Mouse (Mus musculus): Measurements from ENCODE around the gene Olfr577. TPM values are rescaled to one million over a fixed set of nuclear protein-coding genes. Genes with fewer than 3 reads are reported as not detected.

The Olfr577 gene
- polyA plus RNA-seq (2014; fragmentation: Nextera tagmentation; extraction: Ambion mirVana) = not detected in 2 replicates

DNA sequence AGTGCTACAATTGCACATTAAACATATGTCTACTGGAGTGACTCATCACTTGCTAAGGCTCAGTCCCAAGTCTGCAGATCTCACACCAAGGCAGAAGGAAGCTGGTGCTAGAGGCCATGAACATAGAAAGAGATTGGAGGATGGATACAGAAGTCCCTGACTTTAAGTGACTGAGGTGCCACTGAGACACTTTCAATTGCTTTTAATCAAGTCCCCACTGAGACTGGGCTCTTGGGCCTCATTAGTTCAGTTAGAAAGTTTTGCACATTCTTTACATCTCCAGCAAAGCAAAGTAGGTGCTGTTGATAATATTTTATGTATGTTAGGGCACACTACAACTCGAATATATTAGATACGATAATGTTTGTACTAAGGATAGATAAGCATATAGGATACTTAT lies at the start of gene Olfr577:
TSS of gene Olfr577 (minus strand) at position 101 of the 400 bp plus-strand sequence.
- H3K4me3 ChIP-seq (ENCODE audit: low read depth, low read length) = no peak within 1 kb of the TSS
- no peak within 1 kb of the TSS for H3K9ac ChIP-seq (ENCODE audit: low read depth, low read length)
- H3K4me1 ChIP-seq (replicated peaks; ENCODE audit: control insufficient read depth, insufficient read depth, low read length) = no peaks in the 10 kb centered on the region
- no peak for DNase-seq (ENCODE audit: low spot score)
- H3K27me3 ChIP-seq (replicated peaks; ENCODE audit: control insufficient read depth, insufficient read depth, low read length) = no peaks in the 10 kb centered on the region
- H3K9me3 ChIP-seq (ENCODE audit: control insufficient read depth, low read length) = no peaks in the 10 kb centered on the region
- 67% methylated on average over 2 of the region's 2 CpGs for WGBS
- no peaks in the 10 kb centered on the region for H3K36me3 ChIP-seq (ENCODE audit: control insufficient read depth, insufficient read depth, low read length)
- no peak within 1 kb of the TSS for H3K27ac ChIP-seq (ENCODE audit: low read depth, low read length)
- H3K4me2 ChIP-seq = no peak within 1 kb of the TSS
- ATAC-seq (replicated peaks; ENCODE audit: low FRiP score) = no peak

DNA sequence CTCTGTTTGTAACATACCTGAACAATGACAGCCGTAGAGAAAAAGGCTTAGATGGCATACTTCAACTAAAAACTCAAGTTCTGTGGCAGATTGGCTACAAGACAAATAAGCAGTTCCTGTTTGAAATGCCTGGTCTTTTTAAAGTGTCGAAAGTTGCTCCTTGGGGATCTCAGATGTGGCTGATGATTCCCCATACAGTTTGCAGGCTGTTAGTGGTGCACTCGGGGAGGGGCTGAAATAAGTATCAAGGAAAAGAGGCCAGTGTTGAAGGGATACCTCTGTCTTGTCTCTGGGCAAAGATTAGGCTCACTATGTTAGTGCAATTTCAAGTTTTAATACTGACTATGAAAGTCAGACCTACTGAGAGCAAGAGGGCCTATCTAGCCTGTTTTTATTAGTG lies 13.5 kb upstream of the Olfr577 start, which contains the start of gene Olfr578:
TSS of gene Olfr578 (minus strand) at position 101 of the 400 bp plus-strand sequence.
- DNase-seq (ENCODE audit: low spot score) (no peak), ATAC-seq (replicated peaks; ENCODE audit: low FRiP score) (no peak)
- Histone ChIP-seq H3K36me3 (ENCODE audit: control insufficient read depth, insufficient read depth, low read length) (no peaks in the 10 kb centered on the region), H3K9me3 (ENCODE audit: control insufficient read depth, low read length) (no peaks in the 10 kb centered on the region), H3K27me3 (replicated peaks; ENCODE audit: control insufficient read depth, insufficient read depth, low read length) (no peaks in the 10 kb centered on the region), H3K4me2 (no peak within 1 kb of the TSS), H3K4me1 (replicated peaks; ENCODE audit: control insufficient read depth, insufficient read depth, low read length) (no peaks in the 10 kb centered on the region), H3K4me3 (ENCODE audit: low read depth, low read length) (no peak within 1 kb of the TSS), H3K9ac (ENCODE audit: low read depth, low read length) (no peak within 1 kb of the TSS), H3K27ac (ENCODE audit: low read depth, low read length) (no peak within 1 kb of the TSS)
- WGBS = 63% methylated on average over 3 of the region's 3 CpGs

DNA sequence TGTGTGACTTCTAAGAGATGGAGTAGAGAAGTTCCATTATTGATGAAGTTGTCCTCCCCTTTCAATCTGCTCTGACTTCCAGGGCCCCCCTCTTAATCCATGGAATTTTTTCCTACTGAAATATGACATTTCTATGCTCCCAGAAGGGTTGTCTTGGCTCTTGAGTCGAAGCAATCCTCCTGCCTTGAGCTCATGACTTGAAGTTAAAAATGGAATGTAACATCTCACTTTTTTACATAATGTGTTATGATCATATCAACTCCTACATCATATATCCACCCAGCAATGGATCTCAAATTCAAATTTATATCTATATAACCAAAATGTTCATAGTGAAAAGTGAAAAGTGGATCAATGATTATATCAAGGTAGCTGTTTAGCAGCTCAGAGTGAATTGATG lies 1.3 kb downstream of the Olfr577 start:
- DNase-seq (ENCODE audit: low spot score) (no peak), ATAC-seq (replicated peaks; ENCODE audit: low FRiP score) (no peak)
- no peak overlapping the region for H3K27ac ChIP-seq (ENCODE audit: low read depth, low read length)
- H3K9ac ChIP-seq (ENCODE audit: low read depth, low read length) = no peak overlapping the region
- no peak overlapping the region for H3K4me3 ChIP-seq (ENCODE audit: low read depth, low read length)
- no peak overlapping the region for H3K4me2 ChIP-seq
- WGBS = 46% methylated on average over 1 of the region's 1 CpGs
- no peaks in the 10 kb centered on the region for H3K9me3 ChIP-seq (ENCODE audit: control insufficient read depth, low read length)
- H3K27me3 ChIP-seq (replicated peaks; ENCODE audit: control insufficient read depth, insufficient read depth, low read length) = no peaks in the 10 kb centered on the region
- H3K4me1 ChIP-seq (replicated peaks; ENCODE audit: control insufficient read depth, insufficient read depth, low read length) = no peaks in the 10 kb centered on the region
- no peaks in the 10 kb centered on the region for H3K36me3 ChIP-seq (ENCODE audit: control insufficient read depth, insufficient read depth, low read length)

DNA sequence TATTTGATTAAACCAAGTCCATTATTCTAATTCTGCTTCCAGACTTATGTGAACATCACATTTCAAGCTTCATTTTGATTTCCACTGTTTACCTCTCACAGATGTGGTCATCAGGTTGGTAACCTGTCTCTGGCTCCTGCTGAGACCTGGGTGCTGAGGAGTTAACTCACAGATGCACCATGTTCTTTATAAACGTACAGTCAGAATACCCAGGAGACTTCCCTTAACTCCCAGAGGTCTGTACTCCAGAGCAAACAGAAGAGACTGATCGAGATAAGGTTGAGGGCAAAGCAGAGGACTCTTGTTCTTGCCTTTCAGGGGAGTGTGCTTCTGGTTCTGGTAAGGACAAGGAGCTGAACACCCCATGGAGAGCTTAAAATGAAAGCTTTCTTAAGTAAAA lies 13.4 kb downstream of the Olfr577 start, which contains the start of gene Olfr576:
TSS of gene Olfr576 (plus strand) at position 301 of the 400 bp plus-strand sequence.
- no peak within 1 kb of the TSS for H3K4me3 ChIP-seq (ENCODE audit: low read depth, low read length)
- H3K9me3 ChIP-seq (ENCODE audit: control insufficient read depth, low read length) = no peaks in the 10 kb centered on the region
- H3K4me2 ChIP-seq = no peak within 1 kb of the TSS
- DNase-seq (ENCODE audit: low spot score) = no peak
- H3K27me3 ChIP-seq (replicated peaks; ENCODE audit: control insufficient read depth, insufficient read depth, low read length) = no peaks in the 10 kb centered on the region
- no peaks in the 10 kb centered on the region for H3K4me1 ChIP-seq (replicated peaks; ENCODE audit: control insufficient read depth, insufficient read depth, low read length)
- no peak within 1 kb of the TSS for H3K9ac ChIP-seq (ENCODE audit: low read depth, low read length)
- no peaks in the 10 kb centered on the region for H3K36me3 ChIP-seq (ENCODE audit: control insufficient read depth, insufficient read depth, low read length)
- no peak within 1 kb of the TSS for H3K27ac ChIP-seq (ENCODE audit: low read depth, low read length)
- WGBS = 22% methylated on average over 2 of the region's 2 CpGs
- ATAC-seq (replicated peaks; ENCODE audit: low FRiP score) = no peak

DNA sequence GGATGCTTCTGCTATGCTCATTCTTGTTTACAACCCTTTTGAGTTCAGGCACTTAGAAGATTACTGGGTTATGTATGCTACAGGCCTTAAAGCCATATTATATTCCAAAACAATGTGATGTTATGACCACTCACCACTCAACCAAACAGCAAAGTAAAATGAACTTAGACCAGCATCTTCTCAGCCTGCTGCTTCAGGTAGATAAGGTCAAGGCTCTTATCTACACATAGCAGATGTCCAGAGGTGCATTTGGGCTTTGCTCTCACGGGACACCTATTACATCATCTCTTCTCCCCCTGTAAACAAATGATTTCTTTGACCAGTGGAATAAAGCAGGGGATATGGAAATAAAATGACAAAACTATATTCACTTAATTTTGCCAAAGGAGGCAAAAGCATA lies 17.1 kb downstream of the Olfr577 start, which contains the start of gene Olfr575:
TSS of gene Olfr575 (minus strand) at position 183 of the 400 bp plus-strand sequence.
- Histone ChIP-seq H3K4me1 (replicated peaks; ENCODE audit: control insufficient read depth, insufficient read depth, low read length) (no peaks in the 10 kb centered on the region), H3K27me3 (replicated peaks; ENCODE audit: control insufficient read depth, insufficient read depth, low read length) (no peaks in the 10 kb centered on the region), H3K9me3 (ENCODE audit: control insufficient read depth, low read length) (no peaks in the 10 kb centered on the region), H3K4me3 (ENCODE audit: low read depth, low read length) (no peak within 1 kb of the TSS), H3K9ac (ENCODE audit: low read depth, low read length) (no peak within 1 kb of the TSS), H3K4me2 (no peak within 1 kb of the TSS), H3K27ac (ENCODE audit: low read depth, low read length) (peak within 1 kb of the TSS; percentile 43; the same call in 1 of the 2 replicates), H3K36me3 (ENCODE audit: control insufficient read depth, insufficient read depth, low read length) (no peaks in the 10 kb centered on the region)
- DNase-seq (ENCODE audit: low spot score) (no peak), ATAC-seq (replicated peaks; ENCODE audit: low FRiP score) (peak; percentile 92)
- WGBS = 21% methylated on average over 1 of the region's 1 CpGs

DNA sequence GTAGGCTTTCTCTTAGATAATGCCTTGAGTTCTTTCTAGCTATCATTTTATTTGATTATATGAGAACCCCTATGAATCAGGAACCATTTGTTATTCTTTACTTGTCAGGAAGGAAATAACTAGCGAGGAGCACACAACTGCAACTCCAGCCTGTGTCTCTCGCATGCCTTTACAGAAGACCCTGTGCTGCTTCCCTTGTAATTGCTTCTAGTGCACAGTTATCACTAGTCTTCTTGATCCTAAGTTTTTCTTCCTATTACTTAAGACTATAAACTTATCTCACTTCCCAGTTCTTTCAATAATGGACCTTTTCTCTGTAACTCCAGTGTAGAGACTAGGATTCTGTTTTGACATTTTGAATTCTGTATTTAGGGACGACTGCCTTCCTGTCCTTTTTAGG lies 17.6 kb downstream of the Olfr577 start:
- no peak overlapping the region for H3K9ac ChIP-seq (ENCODE audit: low read depth, low read length)
- peak overlapping the region; percentile 43; the same call in 1 of the 2 replicates for H3K27ac ChIP-seq (ENCODE audit: low read depth, low read length)
- no peaks in the 10 kb centered on the region for H3K27me3 ChIP-seq (replicated peaks; ENCODE audit: control insufficient read depth, insufficient read depth, low read length)
- DNase-seq (ENCODE audit: low spot score) (no peak), ATAC-seq (replicated peaks; ENCODE audit: low FRiP score) (no peak)
- H3K4me1 ChIP-seq (replicated peaks; ENCODE audit: control insufficient read depth, insufficient read depth, low read length) = no peaks in the 10 kb centered on the region
- 56% methylated on average over 3 of the region's 3 CpGs for WGBS
- H3K36me3 ChIP-seq (ENCODE audit: control insufficient read depth, insufficient read depth, low read length) = no peaks in the 10 kb centered on the region
- no peak overlapping the region for H3K4me2 ChIP-seq
- no peak overlapping the region for H3K4me3 ChIP-seq (ENCODE audit: low read depth, low read length)
- no peaks in the 10 kb centered on the region for H3K9me3 ChIP-seq (ENCODE audit: control insufficient read depth, low read length)

DNA sequence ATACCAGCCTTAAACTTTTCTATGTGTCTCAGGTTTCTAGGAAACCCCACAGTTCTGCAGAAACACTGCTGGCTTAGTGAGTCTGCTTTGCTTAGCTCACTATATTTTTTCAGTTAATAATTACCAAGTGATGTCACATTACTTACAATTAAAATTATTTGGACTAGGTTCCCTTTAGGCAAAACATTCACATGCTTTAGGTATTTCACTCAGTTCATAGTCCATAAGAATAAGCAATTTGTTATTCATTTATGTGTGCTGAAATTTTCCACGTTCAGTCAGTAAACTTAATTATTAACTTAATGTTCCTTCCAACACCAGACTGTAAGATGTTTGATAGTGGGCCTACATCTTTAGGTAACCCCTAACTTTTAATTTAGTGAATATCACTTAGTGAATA lies 25.0 kb downstream of the Olfr577 start:
- no peaks in the 10 kb centered on the region for H3K4me1 ChIP-seq (replicated peaks; ENCODE audit: control insufficient read depth, insufficient read depth, low read length)
- H3K4me2 ChIP-seq = no peak overlapping the region
- DNase-seq (ENCODE audit: low spot score) (no peak), ATAC-seq (replicated peaks; ENCODE audit: low FRiP score) (no peak)
- no peak overlapping the region for H3K4me3 ChIP-seq (ENCODE audit: low read depth, low read length)
- no peaks in the 10 kb centered on the region for H3K36me3 ChIP-seq (ENCODE audit: control insufficient read depth, insufficient read depth, low read length)
- no peaks in the 10 kb centered on the region for H3K9me3 ChIP-seq (ENCODE audit: control insufficient read depth, low read length)
- no peak overlapping the region for H3K9ac ChIP-seq (ENCODE audit: low read depth, low read length)
- no peak overlapping the region for H3K27ac ChIP-seq (ENCODE audit: low read depth, low read length)
- 57% methylated on average over 1 of the region's 1 CpGs for WGBS
- no peaks in the 10 kb centered on the region for H3K27me3 ChIP-seq (replicated peaks; ENCODE audit: control insufficient read depth, insufficient read depth, low read length)

DNA sequence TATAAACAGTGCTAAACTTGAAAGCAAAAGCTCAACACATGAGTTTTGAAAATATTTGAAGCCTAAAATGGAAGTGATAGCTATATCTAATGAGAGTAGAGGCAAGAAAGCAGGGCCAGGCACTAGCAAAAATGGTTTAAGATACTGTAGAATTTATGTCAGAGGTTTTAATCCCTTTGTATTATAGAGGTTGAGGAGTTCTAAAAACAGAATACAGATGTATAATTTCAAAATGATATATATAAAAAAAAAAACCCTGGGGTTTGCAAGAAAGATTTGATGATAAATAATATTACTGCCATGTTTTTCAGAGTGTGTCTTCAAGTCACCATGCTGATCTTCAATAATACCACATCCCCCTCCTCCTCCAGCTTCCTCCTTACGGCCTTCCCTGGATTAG lies 27.6 kb downstream of the Olfr577 start, which contains the start of gene Olfr574:
TSS of gene Olfr574 (plus strand) at position 301 of the 400 bp plus-strand sequence.
- H3K4me3 ChIP-seq (ENCODE audit: low read depth, low read length) = no peak within 1 kb of the TSS
- no peak within 1 kb of the TSS for H3K9ac ChIP-seq (ENCODE audit: low read depth, low read length)
- no peaks in the 10 kb centered on the region for H3K27me3 ChIP-seq (replicated peaks; ENCODE audit: control insufficient read depth, insufficient read depth, low read length)
- no peaks in the 10 kb centered on the region for H3K9me3 ChIP-seq (ENCODE audit: control insufficient read depth, low read length)
- 88% methylated on average over 1 of the region's 1 CpGs for WGBS
- no peak within 1 kb of the TSS for H3K27ac ChIP-seq (ENCODE audit: low read depth, low read length)
- no peaks in the 10 kb centered on the region for H3K4me1 ChIP-seq (replicated peaks; ENCODE audit: control insufficient read depth, insufficient read depth, low read length)
- no peak within 1 kb of the TSS for H3K4me2 ChIP-seq
- no peak for DNase-seq (ENCODE audit: low spot score)
- ATAC-seq (replicated peaks; ENCODE audit: low FRiP score) = no peak
- H3K36me3 ChIP-seq (ENCODE audit: control insufficient read depth, insufficient read depth, low read length) = no peaks in the 10 kb centered on the region

DNA sequence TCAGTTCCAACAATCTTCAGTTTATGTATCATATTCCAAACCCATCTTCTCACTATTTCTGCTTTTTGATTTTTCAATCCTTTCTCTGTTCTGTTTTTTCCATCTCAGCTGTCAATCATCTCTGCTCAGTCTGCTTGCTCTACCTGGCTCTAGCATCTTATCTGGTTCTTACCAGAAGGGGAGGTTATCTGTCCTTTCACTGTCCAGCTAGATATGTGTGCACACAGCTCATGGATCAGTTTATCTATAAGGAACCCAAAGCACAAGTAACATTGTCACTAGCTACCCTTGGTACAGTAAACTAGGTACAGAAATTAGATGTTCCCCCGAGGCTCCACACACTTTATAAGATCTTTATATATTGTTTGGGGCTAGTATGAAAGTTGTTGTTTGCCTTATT lies 32.3 kb downstream of the Olfr577 start:
- H3K4me2 ChIP-seq = no peak overlapping the region
- H3K27ac ChIP-seq (ENCODE audit: low read depth, low read length) = no peak overlapping the region
- 62% methylated on average over 1 of the region's 1 CpGs for WGBS
- H3K27me3 ChIP-seq (replicated peaks; ENCODE audit: control insufficient read depth, insufficient read depth, low read length) = no peaks in the 10 kb centered on the region
- no peak overlapping the region for H3K9ac ChIP-seq (ENCODE audit: low read depth, low read length)
- DNase-seq (ENCODE audit: low spot score) (no peak), ATAC-seq (replicated peaks; ENCODE audit: low FRiP score) (peak; percentile 86)
- no peaks in the 10 kb centered on the region for H3K4me1 ChIP-seq (replicated peaks; ENCODE audit: control insufficient read depth, insufficient read depth, low read length)
- H3K9me3 ChIP-seq (ENCODE audit: control insufficient read depth, low read length) = no peaks in the 10 kb centered on the region
- H3K36me3 ChIP-seq (ENCODE audit: control insufficient read depth, insufficient read depth, low read length) = no peaks in the 10 kb centered on the region
- no peak overlapping the region for H3K4me3 ChIP-seq (ENCODE audit: low read depth, low read length)
